In genomic region chr6:34354354-34355348, GRCm38 (mm10) we compare ENCODE assay signal across 10 mouse cellular contexts. TPM values are rescaled to one million over a fixed set of nuclear protein-coding genes. Genes with fewer than 3 reads are reported as not detected.
DNase-seq lines count a peak whose midpoint lies in the region; ATAC-seq lines count a peak whose summit lies in the region.
"Had no signal": no experiment of that assay in that cellular context is flagged by ENCODE, and none has a peak within 500 bp of the region (broad histone marks: within the 10 kb centered on the region; RNA-seq: fewer than 3 reads in every experiment).

No protein-coding gene starts in this region.

- H3K4me3 ChIP-seq in heart, embryonic 12.5 days: peak overlapping the region; percentile 38
- no peak overlapping the region for H3K4me3 ChIP-seq in liver, embryonic 15.5 days (replicated peaks)

- 0 out of 2 replicates have a peak, but pooled peaks have one; percentile 36 for ATAC-seq in heart, embryonic 12.5 days (ENCODE audit: insufficient number of reproducible peaks, low FRiP score)
- no peak for ATAC-seq in liver, embryonic 15.5 days (ENCODE audit: insufficient read depth)

- no peaks in the 10 kb centered on the region for H3K36me3 ChIP-seq in heart, embryonic 12.5 days
- H3K36me3 ChIP-seq in liver, embryonic 15.5 days (replicated peaks): no peaks in the 10 kb centered on the region

- intact Hi-C loops in heart, postnatal 36 days (cut with DNase I): no loop called here

- H3K4me2 ChIP-seq in heart, embryonic 12.5 days: peak overlapping the region; percentile 71
- H3K4me2 ChIP-seq in liver, embryonic 15.5 days: peak overlapping the region; percentile 48; the same call in 1 of the 2 replicates

- H3K9me3 ChIP-seq in heart, embryonic 12.5 days (replicated peaks): no peaks in the 10 kb centered on the region
- H3K9me3 ChIP-seq in liver, embryonic 15.5 days (replicated peaks): no peaks in the 10 kb centered on the region

- H3K4me1 ChIP-seq in heart, embryonic 12.5 days (replicated peaks): peaks cover 31% of the 10 kb centered on the region
- H3K4me1 ChIP-seq in liver, embryonic 15.5 days (replicated peaks): peaks cover 2% of the 10 kb centered on the region; the same call in 1 of the 2 replicates

- H3K9ac ChIP-seq in heart, embryonic 12.5 days: no peak overlapping the region
- no peak overlapping the region for H3K9ac ChIP-seq in liver, embryonic 15.5 days

- peak overlapping the region; percentile 72 for H3K27ac ChIP-seq in heart, embryonic 12.5 days (ENCODE audit: poor library complexity, severe bottlenecking)
- no peak overlapping the region for H3K27ac ChIP-seq in liver, embryonic 15.5 days (replicated peaks)

- no peak for DNase-seq in heart, postnatal 36 days
- peak; percentile 39 for DNase-seq in adipocyte (ENCODE audit: low spot score)
- DNase-seq in forelimb bud, embryonic 11.5 days (ENCODE audit: low read depth, low spot score): peak; percentile 57
- DNase-seq in thymus, postnatal 10 days (ENCODE audit: low spot score in 2 of 2): no peak
- DNase-seq in cerebellum, postnatal 14 days: no peak
- DNase-seq in layer of hippocampus, adult 11-12 months (ENCODE audit: low spot score): no peak

- no peaks in the 10 kb centered on the region for H3K27me3 ChIP-seq in heart, embryonic 12.5 days (replicated peaks)
- peaks cover 6% of the 10 kb centered on the region; the same call in 1 of the 2 replicates for H3K27me3 ChIP-seq in liver, embryonic 15.5 days

- 43% methylated on average over 8 of the region's 8 CpGs for WGBS in heart, embryonic 12.5 days
- 50% methylated on average over 8 of the region's 8 CpGs for WGBS in liver, embryonic 15.5 days (ENCODE audit: insufficient replicate concordance)

RNA-seq across cellular contexts. Expression of gene Akr1b8, which starts 0.7 kb away (rescaled TPM):
- polyA plus RNA-seq in heart, embryonic 12.5 days (2016; fragmentation: Nextera tagmentation; extraction: Ambion mirVana): 15.3 and 16.0 TPM in 2 replicates
- total RNA-seq in heart, postnatal 36 days (2021): 1 to 10 TPM; 3.3 to 3.8 TPM
- polyA plus RNA-seq in liver, embryonic 15.5 days (2015; fragmentation: Nextera tagmentation; extraction: Ambion mirVana): 4.4 and 4.8 TPM in 2 replicates
- total RNA-seq: neutrophil, adult 5-6 weeks had no signal

RNA-seq across cellular contexts. Expression of gene Akr1b10, which starts 29.4 kb away (rescaled TPM):
- polyA plus RNA-seq in heart, embryonic 12.5 days (2016; fragmentation: Nextera tagmentation; extraction: Ambion mirVana): 54.9 and 62.0 TPM in 2 replicates
- total RNA-seq in heart, postnatal 36 days (2021): 10 to 100 TPM; 56.8 to 65.7 TPM
- polyA plus RNA-seq in liver, embryonic 15.5 days (2015; fragmentation: Nextera tagmentation; extraction: Ambion mirVana): 7.0 and 8.7 TPM in 2 replicates

RNA-seq across cellular contexts. Expression of gene Akr1b3, which starts 37.4 kb away (rescaled TPM):
- 176 and 177 TPM in 2 replicates for polyA plus RNA-seq in heart, embryonic 12.5 days (2016; fragmentation: Nextera tagmentation; extraction: Ambion mirVana)
- 100 to 1,000 TPM; 270 to 302 TPM for total RNA-seq in heart, postnatal 36 days (2021)
- 40.0 and 43.5 TPM in 2 replicates for polyA plus RNA-seq in liver, embryonic 15.5 days (2015; fragmentation: Nextera tagmentation; extraction: Ambion mirVana)

RNA-seq across cellular contexts. Expression of gene Akr1b7, which starts 57.5 kb away (rescaled TPM):
- polyA plus RNA-seq in heart, embryonic 12.5 days (2016; fragmentation: Nextera tagmentation; extraction: Ambion mirVana): 0.13 and 0.14 TPM in 2 replicates
- not detected for total RNA-seq in heart, postnatal 36 days (2021)
- 17.6 and 18.1 TPM in 2 replicates for polyA plus RNA-seq in liver, embryonic 15.5 days (2015; fragmentation: Nextera tagmentation; extraction: Ambion mirVana)
- total RNA-seq: ES-E14; neutrophil, adult 5-6 weeks had no signal

Comparison
In these comparisons a context has a peak if more than half of its experiments do, and no peak if none do; other contexts are left out.
1. DNase-seq: peak in adipocyte (single experiment) and forelimb bud, embryonic 11.5 days (single experiment); none in heart, postnatal 36 days (0 of 2), thymus, postnatal 10 days (0 of 2), cerebellum, postnatal 14 days (0 of 2) and layer of hippocampus, adult 11-12 months (single experiment).